9 mouse cellular contexts compared by ENCODE assay signal in genomic region chr6:124262696-124263095, GRCm38 (mm10). TPM values are rescaled to one million over a fixed set of nuclear protein-coding genes. Genes with fewer than 3 reads are reported as not detected.
DNase-seq lines count a peak whose midpoint lies in the region; ATAC-seq and TF ChIP-seq lines count a peak whose summit lies in the region.
"Had no signal": no experiment of that assay in that cellular context is flagged by ENCODE, and none has a peak within 500 bp of the region (broad histone marks: within the 10 kb centered on the region; RNA-seq: fewer than 3 reads in every experiment).

No protein-coding gene starts in this region.

- no peaks in the 10 kb centered on the region for H3K36me3 ChIP-seq in G1E (replicated peaks)
- no peaks in the 10 kb centered on the region for H3K36me3 ChIP-seq in forebrain, embryonic 15.5 days
- no peaks in the 10 kb centered on the region for H3K36me3 ChIP-seq in hindbrain, embryonic 12.5 days
- H3K36me3 ChIP-seq: liver, embryonic 15.5 days had no signal

- peak; percentile 72 for ATAC-seq in G1E (ENCODE audit: extremely low read depth, insufficient number of reproducible peaks, low FRiP score, poor library complexity, severe bottlenecking)
- ATAC-seq in forebrain, embryonic 15.5 days (replicated peaks): peak; percentile 67; the same call in 1 of the 2 replicates
- peak; percentile 57; the same call in 1 of the 2 replicates for ATAC-seq in hindbrain, embryonic 12.5 days (ENCODE audit: low FRiP score)
- no peak for ATAC-seq in erythroid progenitor cell, adult 5-6 weeks (replicated peaks; ENCODE audit: low FRiP score, poor library complexity, severe bottlenecking)

- peaks cover 3% of the 10 kb centered on the region; the same call in 1 of the 2 replicates for H3K27me3 ChIP-seq in G1E (ENCODE audit: insufficient read depth, low read length)
- H3K27me3 ChIP-seq in forebrain, embryonic 15.5 days: no peaks in the 10 kb centered on the region
- no peaks in the 10 kb centered on the region for H3K27me3 ChIP-seq in hindbrain, embryonic 12.5 days
- H3K27me3 ChIP-seq: liver, embryonic 15.5 days had no signal

- peak; percentile 11 for DNase-seq in G1E (ENCODE audit: low spot score)
- DNase-seq in layer of hippocampus, adult 9-11 months: peak; percentile 42
- DNase-seq in lung, postnatal 14 days: peak; percentile 73
- DNase-seq in right cerebral cortex, adult 2 months (ENCODE audit: low spot score in 2 of 2): peak; percentile 79 to 85

- under 1% methylated on average over 3 of the region's 3 CpGs for WGBS in bone marrow, adult 2 months
- 6% methylated on average over 3 of the region's 3 CpGs for WGBS in forebrain, embryonic 15.5 days
- 5% methylated on average over 3 of the region's 3 CpGs for WGBS in hindbrain, embryonic 12.5 days

- no peak overlapping the region for H3K4me2 ChIP-seq in forebrain, embryonic 15.5 days (replicated peaks)
- H3K4me2 ChIP-seq in hindbrain, embryonic 12.5 days (replicated peaks): no peak overlapping the region
- H3K4me2 ChIP-seq: liver, embryonic 15.5 days had no signal

- no peak overlapping the region for H3K27ac ChIP-seq in bone marrow, adult 2 months (ENCODE audit: control insufficient read depth, insufficient read depth, low read depth, low read length, poor library complexity)
- no peak overlapping the region for H3K27ac ChIP-seq in forebrain, embryonic 15.5 days (replicated peaks)
- no peak overlapping the region for H3K27ac ChIP-seq in hindbrain, embryonic 12.5 days
- H3K27ac ChIP-seq: liver, embryonic 15.5 days had no signal

- no peak overlapping the region for H3K9ac ChIP-seq in forebrain, embryonic 15.5 days (replicated peaks)
- no peak overlapping the region for H3K9ac ChIP-seq in hindbrain, embryonic 12.5 days
- H3K9ac ChIP-seq: liver, embryonic 15.5 days had no signal

- TF ChIP-seq CTCF in G1E (IDR thresholded peaks at IDR 0.05; ENCODE audit: low read depth, low read length): peak; percentile 48
- TF ChIP-seq CTCF in bone marrow, adult 2 months (IDR thresholded peaks at IDR 0.05; ENCODE audit: control insufficient read depth, insufficient read depth, low read length): peak; percentile 92

- TF ChIP-seq POLR2A in bone marrow, adult 2 months (IDR thresholded peaks at IDR 0.05; ENCODE audit: borderline replicate concordance, control insufficient read depth, low read depth, low read length): no peak

- no peaks in the 10 kb centered on the region for H3K4me1 ChIP-seq in G1E (ENCODE audit: insufficient read depth, low read depth, low read length)
- H3K4me1 ChIP-seq in bone marrow, adult 2 months (ENCODE audit: control insufficient read depth, insufficient read depth, low read length): no peaks in the 10 kb centered on the region
- no peaks in the 10 kb centered on the region for H3K4me1 ChIP-seq in forebrain, embryonic 15.5 days
- H3K4me1 ChIP-seq in hindbrain, embryonic 12.5 days: no peaks in the 10 kb centered on the region
- H3K4me1 ChIP-seq: liver, embryonic 15.5 days had no signal

- no peaks in the 10 kb centered on the region for H3K9me3 ChIP-seq in G1E (replicated peaks)
- no peaks in the 10 kb centered on the region for H3K9me3 ChIP-seq in forebrain, embryonic 15.5 days
- H3K9me3 ChIP-seq in hindbrain, embryonic 12.5 days (replicated peaks): no peaks in the 10 kb centered on the region
- H3K9me3 ChIP-seq: liver, embryonic 15.5 days had no signal

- H3K4me3 ChIP-seq in G1E (ENCODE audit: low read depth, low read length): no peak overlapping the region
- no peak overlapping the region for H3K4me3 ChIP-seq in bone marrow, adult 2 months (replicated peaks; ENCODE audit: control insufficient read depth, low read depth, low read length)
- no peak overlapping the region for H3K4me3 ChIP-seq in forebrain, embryonic 15.5 days
- no peak overlapping the region for H3K4me3 ChIP-seq in hindbrain, embryonic 12.5 days
- H3K4me3 ChIP-seq: liver, embryonic 15.5 days had no signal

RNA-seq across cellular contexts. Expression of gene Vmn2r27, which starts 31.0 kb away (rescaled TPM):
- total RNA-seq in G1E (2014; fragmentation: Nextera tagmentation) (not detected in 2 replicates), G1E (2017) (0.06 and 0.22 TPM in 2 replicates)
- not detected in 2 replicates for polyA plus RNA-seq in G1E (2012)
- polyA plus RNA-seq in bone marrow, adult 2 months (2011; ENCODE audit: insufficient read depth, insufficient read length, low replicate concordance, missing spikeins): not detected in 2 replicates
- not detected in 2 replicates for polyA plus RNA-seq in forebrain, embryonic 15.5 days (2015; fragmentation: Nextera tagmentation; extraction: Ambion mirVana)
- not detected in 2 replicates for polyA plus RNA-seq in hindbrain, embryonic 12.5 days (2016; fragmentation: Nextera tagmentation; extraction: Ambion mirVana)
- not detected in 2 replicates for total RNA-seq in erythroid progenitor cell, adult 5-6 weeks (2015; ENCODE audit: low replicate concordance)
- total RNA-seq in erythroid progenitor cell, adult 5-6 weeks (2017; ENCODE audit: low replicate concordance): not detected in 2 replicates
- polyA plus RNA-seq: liver, embryonic 15.5 days had no signal

RNA-seq across cellular contexts. Expression of gene Cd163, which starts 41.8 kb away (rescaled TPM):
- not detected in 2 replicates for total RNA-seq in G1E (2014; fragmentation: Nextera tagmentation)
- 0.06 and 0.27 TPM in 2 replicates for total RNA-seq in G1E (2017)
- not detected in 2 replicates for polyA plus RNA-seq in G1E (2012)
- 8.3 and 14.5 TPM in 2 replicates for polyA plus RNA-seq in bone marrow, adult 2 months (2011; ENCODE audit: insufficient read depth, insufficient read length, low replicate concordance, missing spikeins)
- 0.28 and 0.32 TPM in 2 replicates for polyA plus RNA-seq in forebrain, embryonic 15.5 days (2015; fragmentation: Nextera tagmentation; extraction: Ambion mirVana)
- polyA plus RNA-seq in hindbrain, embryonic 12.5 days (2016; fragmentation: Nextera tagmentation; extraction: Ambion mirVana): 0.04 and 0.07 TPM in 2 replicates
- total RNA-seq in erythroid progenitor cell, adult 5-6 weeks (2015; ENCODE audit: low replicate concordance): 8.4 and 9.7 TPM in 2 replicates
- total RNA-seq in erythroid progenitor cell, adult 5-6 weeks (2017; ENCODE audit: low replicate concordance): 27.2 and 37.1 TPM in 2 replicates

Comparison
In these comparisons a context has a peak if more than half of its experiments do, and no peak if none do; other contexts are left out.
1. DNase-seq: peak in every context shown above with its lines; median percentile 82 in right cerebral cortex, adult 2 months; 73 in lung, postnatal 14 days; 42 in layer of hippocampus, adult 9-11 months; 11 in G1E.